Mouse (Mus musculus): ENCODE measurements at regions not wholly inside any gene's neighbourhood (a gene's known extent, or its start where the extent isn't known, plus 50 kb on each side); places are given as distances from the start of the nearest gene placed in this dataset.

GRCm38 (mm10) chr7:71491128-71491527, 139.8 kb upstream of the Gm10295 start:
- ATAC-seq (replicated peaks; ENCODE audit: poor library complexity): no peak

GRCm38 (mm10) chr7:71488016-71488650, 136.8 kb upstream of the Gm10295 start:
- ATAC-seq (replicated peaks; ENCODE audit: poor library complexity): no peak

GRCm38 (mm10) chr7:71475383-71475782, 124.1 kb upstream of the Gm10295 start:
- ATAC-seq (replicated peaks; ENCODE audit: poor library complexity): no peak

GRCm38 (mm10) chr7:71472384-71473141, 121.3 kb upstream of the Gm10295 start:
- ATAC-seq (replicated peaks; ENCODE audit: poor library complexity): no peak

- peak; percentile 71 for ATAC-seq (replicated peaks; ENCODE audit: poor library complexity)
Measured at GRCm38 (mm10) chr7:71471658-71472383, 120.5 kb upstream of the Gm10295 start.

GRCm38 (mm10) chr7:71471319-71471657, 120.0 kb upstream of the Gm10295 start:
- no peak for ATAC-seq (replicated peaks; ENCODE audit: poor library complexity)

- ATAC-seq (replicated peaks; ENCODE audit: poor library complexity): no peak
Measured at GRCm38 (mm10) chr7:71470418-71470817, 119.1 kb upstream of the Gm10295 start.

- no peak for ATAC-seq (replicated peaks; ENCODE audit: poor library complexity)
Measured at GRCm38 (mm10) chr7:71469951-71470350, 118.7 kb upstream of the Gm10295 start.

- ATAC-seq (replicated peaks; ENCODE audit: poor library complexity): no peak
Measured at GRCm38 (mm10) chr7:71467436-71468127, 116.3 kb upstream of the Gm10295 start.

- ATAC-seq (replicated peaks; ENCODE audit: poor library complexity): no peak
Measured at GRCm38 (mm10) chr7:71464127-71464526, 112.8 kb upstream of the Gm10295 start.

GRCm38 (mm10) chr7:71463565-71463964, 112.3 kb upstream of the Gm10295 start:
- ATAC-seq (replicated peaks; ENCODE audit: poor library complexity): peak; percentile 99

- ATAC-seq (replicated peaks; ENCODE audit: poor library complexity): no peak
Measured at GRCm38 (mm10) chr7:71459805-71460204, 108.5 kb upstream of the Gm10295 start.

GRCm38 (mm10) chr7:71458104-71458754, 106.9 kb upstream of the Gm10295 start:
- ATAC-seq (replicated peaks; ENCODE audit: poor library complexity): no peak

- no peak for ATAC-seq (replicated peaks; ENCODE audit: poor library complexity)
Measured at GRCm38 (mm10) chr7:71457409-71458103, 106.3 kb upstream of the Gm10295 start.

GRCm38 (mm10) chr7:71456421-71456820, 105.1 kb upstream of the Gm10295 start:
- no peak for ATAC-seq (replicated peaks; ENCODE audit: poor library complexity)

GRCm38 (mm10) chr7:71440330-71441240, 89.3 kb upstream of the Gm10295 start:
- ATAC-seq (replicated peaks; ENCODE audit: poor library complexity): no peak

GRCm38 (mm10) chr7:71425982-71426381, 74.7 kb upstream of the Gm10295 start:
- ATAC-seq (replicated peaks; ENCODE audit: poor library complexity): no peak

- no peak for ATAC-seq (replicated peaks; ENCODE audit: poor library complexity)
Measured at GRCm38 (mm10) chr7:71419261-71419660, 68.0 kb upstream of the Gm10295 start.

- ATAC-seq (replicated peaks; ENCODE audit: poor library complexity): no peak
Measured at GRCm38 (mm10) chr7:71418856-71419255, 67.6 kb upstream of the Gm10295 start.
